Mouse (Mus musculus): ENCODE measurements around the gene Stxbp2. TPM values are rescaled to one million over a fixed set of nuclear protein-coding genes. Genes with fewer than 3 reads are reported as not detected.

Stxbp2 gene
- polyA plus RNA-seq, 1 experiment: 29.7 TPM

DNA sequence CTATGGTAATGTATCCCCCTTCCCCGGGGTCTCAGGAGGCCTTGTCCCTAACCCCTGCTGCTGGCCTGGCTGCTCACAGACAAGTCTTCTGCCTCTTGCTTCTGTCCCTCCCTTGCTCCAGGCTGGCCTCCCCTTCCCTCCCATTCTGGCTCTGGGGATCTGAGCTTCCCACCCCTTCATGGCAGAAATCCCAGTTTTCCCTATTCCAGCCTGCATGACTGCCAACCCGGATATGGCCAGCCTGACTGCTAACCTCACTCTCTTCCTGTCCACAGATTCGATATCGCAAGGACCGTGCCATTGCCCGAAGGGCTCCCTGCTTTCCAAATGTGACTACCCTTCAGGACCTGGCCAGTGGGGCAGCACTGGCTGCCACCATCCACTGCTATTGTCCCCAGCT, 30.4 kb upstream of the Stxbp2 start:
- TF ChIP-seq CTCF (IDR thresholded peaks at IDR 0.05; ENCODE audit: borderline replicate concordance, insufficient read depth, low read length) (no peak), POLR2A (IDR thresholded peaks at IDR 0.05; ENCODE audit: low read depth, low read length) (no peak)
- Histone ChIP-seq H3K4me1 (ENCODE audit: control insufficient read depth, insufficient read depth, low read length) (no peaks in the 10 kb centered on the region), H3K27ac (ENCODE audit: insufficient read depth, low read length) (no peak overlapping the region), H3K4me3 (ENCODE audit: insufficient read depth, low read length) (no peak overlapping the region)

DNA sequence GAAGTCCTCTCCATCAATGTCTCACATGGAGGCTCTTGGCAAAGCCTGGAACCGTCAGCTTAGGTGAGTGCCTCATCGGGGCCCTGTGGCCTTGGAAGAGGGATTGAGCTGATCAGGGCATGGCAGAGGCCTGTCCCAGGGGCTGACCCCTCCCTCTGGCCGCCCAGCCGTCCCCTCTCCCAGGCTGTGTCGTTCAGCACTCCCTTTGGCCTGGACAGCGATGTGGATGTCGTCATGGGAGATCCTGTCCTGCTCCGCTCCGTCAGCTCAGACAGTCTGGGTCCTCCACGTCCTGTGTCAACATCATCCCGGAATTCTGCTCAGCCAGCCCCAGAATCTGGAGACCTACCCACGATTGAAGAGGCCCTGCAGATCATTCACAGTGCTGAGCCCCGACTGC, 27.3 kb upstream of the Stxbp2 start:
- Histone ChIP-seq H3K4me1 (ENCODE audit: control insufficient read depth, insufficient read depth, low read length) (no peaks in the 10 kb centered on the region), H3K4me3 (ENCODE audit: insufficient read depth, low read length) (no peak overlapping the region), H3K27ac (ENCODE audit: insufficient read depth, low read length) (no peak overlapping the region)
- TF ChIP-seq CTCF (IDR thresholded peaks at IDR 0.05; ENCODE audit: borderline replicate concordance, insufficient read depth, low read length): no peak
- no peak for TF ChIP-seq POLR2A (IDR thresholded peaks at IDR 0.05; ENCODE audit: low read depth, low read length)

DNA sequence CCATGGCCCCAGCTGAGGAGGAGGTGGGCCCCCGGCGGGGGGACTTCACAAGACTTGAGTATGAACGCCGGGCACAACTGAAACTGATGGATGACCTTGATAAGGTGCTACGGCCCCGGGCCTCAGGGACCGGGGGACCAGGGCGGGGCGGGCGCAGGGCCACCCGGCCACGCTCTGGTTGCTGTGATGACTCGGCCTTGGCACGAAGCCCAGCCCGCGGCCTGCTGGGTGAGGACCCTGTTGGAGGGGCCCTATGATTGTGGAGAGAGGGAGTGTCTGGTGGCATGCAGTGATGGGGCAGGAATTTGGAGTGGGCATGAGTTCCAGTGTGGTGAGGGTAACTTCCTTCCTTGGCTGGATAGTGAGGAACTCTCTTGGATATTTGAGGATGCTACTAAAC, 24.2 kb upstream of the Stxbp2 start:
- no peak overlapping the region for H3K4me3 ChIP-seq (ENCODE audit: insufficient read depth, low read length)

DNA sequence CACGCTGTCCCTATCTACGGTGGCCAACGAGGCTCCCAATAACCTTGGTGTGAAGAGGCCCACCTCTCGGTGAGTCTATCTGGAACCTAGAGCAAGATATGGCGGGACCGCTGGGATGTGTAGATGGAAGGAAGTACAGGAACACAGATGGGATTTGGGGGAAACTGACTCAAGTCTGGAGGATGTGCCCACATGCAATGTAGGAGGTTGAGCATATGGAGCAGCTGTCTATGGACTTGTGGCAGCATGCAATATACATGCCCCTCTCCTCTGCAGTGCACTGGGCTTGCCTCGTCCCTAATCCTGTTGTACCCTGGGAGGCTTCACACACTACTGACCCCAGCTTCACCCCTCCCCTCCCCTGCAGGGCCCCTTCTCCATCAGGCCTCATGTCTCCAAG, 22.9 kb upstream of the Stxbp2 start:
- TF ChIP-seq CTCF (IDR thresholded peaks at IDR 0.05; ENCODE audit: borderline replicate concordance, insufficient read depth, low read length) (no peak), POLR2A (IDR thresholded peaks at IDR 0.05; ENCODE audit: low read depth, low read length) (no peak)
- H3K4me1 ChIP-seq (ENCODE audit: control insufficient read depth, insufficient read depth, low read length): no peaks in the 10 kb centered on the region
- no peak overlapping the region for H3K27ac ChIP-seq (ENCODE audit: insufficient read depth, low read length)
- no peak overlapping the region for H3K4me3 ChIP-seq (ENCODE audit: insufficient read depth, low read length)

More for the DNA sequence above, 24.2 kb upstream of the Stxbp2 start:
- Histone ChIP-seq H3K4me1 (ENCODE audit: control insufficient read depth, insufficient read depth, low read length) (no peaks in the 10 kb centered on the region), H3K27ac (ENCODE audit: insufficient read depth, low read length) (no peak overlapping the region)
- no peak for TF ChIP-seq POLR2A (IDR thresholded peaks at IDR 0.05; ENCODE audit: low read depth, low read length)
- TF ChIP-seq CTCF (IDR thresholded peaks at IDR 0.05; ENCODE audit: borderline replicate concordance, insufficient read depth, low read length): no peak

GRCm38 (mm10) chr8:3609046-3609815, 21.5 kb upstream of the Stxbp2 start:
- TF ChIP-seq POLR2A (IDR thresholded peaks at IDR 0.05; ENCODE audit: low read depth, low read length) (no peak), CTCF (IDR thresholded peaks at IDR 0.05; ENCODE audit: borderline replicate concordance, insufficient read depth, low read length) (no peak)
- H3K4me1 ChIP-seq (ENCODE audit: control insufficient read depth, insufficient read depth, low read length): no peaks in the 10 kb centered on the region
- no peak overlapping the region for H3K27ac ChIP-seq (ENCODE audit: insufficient read depth, low read length)
- no peak overlapping the region for H3K4me3 ChIP-seq (ENCODE audit: insufficient read depth, low read length)

DNA sequence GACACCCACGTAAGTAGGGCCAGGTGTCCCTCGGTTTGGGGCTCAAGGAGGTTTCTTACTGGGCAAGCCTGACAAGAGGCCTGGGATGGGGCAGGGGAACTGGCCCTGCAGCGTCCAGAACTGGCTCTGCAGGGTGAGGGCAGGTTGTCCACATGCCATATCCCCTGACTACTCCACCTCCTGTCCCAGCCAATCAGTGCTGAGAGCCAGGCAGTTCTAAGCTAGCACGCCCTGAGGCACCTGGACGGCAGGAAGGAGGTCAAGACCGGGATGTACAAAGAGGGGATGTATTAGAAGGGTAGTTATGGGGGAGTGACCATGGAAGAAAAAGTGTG, 21.0 kb upstream of the Stxbp2 start:
- H3K4me1 ChIP-seq (ENCODE audit: control insufficient read depth, insufficient read depth, low read length): no peaks in the 10 kb centered on the region
- H3K4me3 ChIP-seq (ENCODE audit: insufficient read depth, low read length): no peak overlapping the region
- H3K27ac ChIP-seq (ENCODE audit: insufficient read depth, low read length): no peak overlapping the region
- TF ChIP-seq POLR2A (IDR thresholded peaks at IDR 0.05; ENCODE audit: low read depth, low read length): no peak
- no peak for TF ChIP-seq CTCF (IDR thresholded peaks at IDR 0.05; ENCODE audit: borderline replicate concordance, insufficient read depth, low read length)

DNA sequence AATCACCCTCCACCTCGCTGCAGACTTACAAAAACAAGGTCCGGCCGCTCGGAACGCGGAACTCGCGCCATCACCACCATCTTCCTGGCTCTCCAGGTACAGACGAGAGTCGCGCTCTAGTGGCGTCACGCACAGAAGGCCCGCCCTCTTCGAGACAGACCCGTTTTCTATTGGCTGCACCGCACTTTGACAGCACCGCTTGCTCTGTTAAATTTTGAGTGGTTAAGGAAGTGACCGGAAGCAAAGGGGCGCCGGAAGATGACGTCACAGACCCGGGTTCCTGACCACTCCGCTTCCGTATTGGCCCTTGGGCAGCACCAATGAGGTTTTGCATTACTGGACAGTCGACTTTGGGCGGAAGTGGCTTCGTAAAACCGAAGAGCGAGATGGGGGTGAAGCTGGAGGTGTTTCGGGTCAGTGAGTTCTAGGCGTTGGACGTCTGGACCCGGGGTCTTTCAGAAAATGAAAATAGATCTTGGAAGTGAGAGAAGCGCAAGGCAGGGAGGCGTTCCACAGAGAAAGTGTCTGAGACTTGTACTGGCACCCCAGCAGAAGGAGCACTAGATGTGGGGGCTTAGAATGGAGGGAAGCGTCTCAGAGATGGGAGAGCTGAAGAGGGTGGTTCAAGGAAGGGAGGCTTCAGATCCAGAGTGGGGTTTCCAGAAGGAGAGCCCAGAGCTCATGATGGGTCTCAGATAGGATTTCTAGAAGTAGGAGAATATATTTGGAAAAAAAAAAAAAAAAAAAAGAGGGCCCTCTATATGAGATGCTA, 9.4 kb upstream of the Stxbp2 start, which contains the start of the genes Xab2 and Pet100:
Gene Xab2, minus strand, starts transcription at position 118 of the 772 bp plus-strand sequence.
Gene Pet100, plus strand, starts transcription at position 350 of the 772 bp plus-strand sequence.
- Histone ChIP-seq H3K4me1 (ENCODE audit: control insufficient read depth, insufficient read depth, low read length) (no peaks in the 10 kb centered on the region), H3K4me3 (ENCODE audit: insufficient read depth, low read length) (peak within 1 kb of the TSS; percentile 97), H3K27ac (ENCODE audit: insufficient read depth, low read length) (no peak within 1 kb of the TSS)
- TF ChIP-seq POLR2A (IDR thresholded peaks at IDR 0.05; ENCODE audit: low read depth, low read length) (peak; percentile 50), CTCF (IDR thresholded peaks at IDR 0.05; ENCODE audit: borderline replicate concordance, insufficient read depth, low read length) (no peak)

DNA sequence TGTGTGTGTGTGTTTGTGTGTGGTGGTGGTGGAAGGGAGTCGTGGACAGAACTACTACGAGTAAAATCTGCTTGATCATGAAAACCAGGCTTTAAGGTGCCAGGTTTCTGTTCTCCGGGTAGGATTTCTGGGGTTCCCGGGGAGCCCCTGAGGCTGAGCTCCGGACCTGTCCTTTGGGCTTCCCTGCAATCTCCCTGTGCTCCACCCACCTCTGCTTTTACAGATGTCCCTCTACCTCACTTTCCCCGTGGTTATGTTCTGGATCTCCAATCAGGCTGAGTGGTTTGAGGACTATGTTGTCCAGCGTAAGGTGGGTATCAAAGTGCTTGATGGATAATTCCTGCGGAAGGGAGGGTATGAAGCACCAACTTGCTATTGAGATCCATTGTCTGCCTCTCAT, 8.6 kb upstream of the Stxbp2 start:
- H3K27ac ChIP-seq (ENCODE audit: insufficient read depth, low read length): no peak overlapping the region
- no peaks in the 10 kb centered on the region for H3K4me1 ChIP-seq (ENCODE audit: control insufficient read depth, insufficient read depth, low read length)
- H3K4me3 ChIP-seq (ENCODE audit: insufficient read depth, low read length): peak overlapping the region; percentile 89
- no peak for TF ChIP-seq POLR2A (IDR thresholded peaks at IDR 0.05; ENCODE audit: low read depth, low read length)
- no peak for TF ChIP-seq CTCF (IDR thresholded peaks at IDR 0.05; ENCODE audit: borderline replicate concordance, insufficient read depth, low read length)

DNA sequence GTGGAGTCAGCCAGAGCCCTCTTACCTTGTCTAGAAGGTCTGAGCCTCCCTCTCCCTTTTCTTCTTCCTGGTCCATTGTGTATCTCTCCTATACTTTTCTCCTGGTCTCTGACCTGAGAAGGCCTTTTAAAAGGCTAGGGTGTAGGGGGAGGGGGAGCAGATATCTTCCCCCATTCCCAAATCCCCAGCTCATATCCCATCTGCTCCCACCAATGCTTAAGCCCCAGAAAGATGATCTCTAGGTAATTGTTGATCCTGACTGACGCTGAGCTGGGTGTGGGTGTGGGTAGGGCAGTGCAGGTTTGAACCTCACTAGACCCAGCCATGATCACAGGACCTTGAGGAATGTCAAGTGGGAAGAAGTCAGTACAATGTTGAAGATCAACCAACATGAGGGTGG, 5.3 kb upstream of the Stxbp2 start, which contains the start of gene Pcp2:
Gene Pcp2, minus strand, starts transcription at position 101 of the 400 bp plus-strand sequence.
- H3K4me3 ChIP-seq (ENCODE audit: insufficient read depth, low read length): no peak within 1 kb of the TSS
- no peaks in the 10 kb centered on the region for H3K4me1 ChIP-seq (ENCODE audit: control insufficient read depth, insufficient read depth, low read length)
- TF ChIP-seq CTCF (IDR thresholded peaks at IDR 0.05; ENCODE audit: borderline replicate concordance, insufficient read depth, low read length): no peak
- TF ChIP-seq POLR2A (IDR thresholded peaks at IDR 0.05; ENCODE audit: low read depth, low read length): no peak
- H3K27ac ChIP-seq (ENCODE audit: insufficient read depth, low read length): no peak within 1 kb of the TSS

- no peak for TF ChIP-seq CTCF (IDR thresholded peaks at IDR 0.05; ENCODE audit: borderline replicate concordance, insufficient read depth, low read length)
- TF ChIP-seq POLR2A (IDR thresholded peaks at IDR 0.05; ENCODE audit: low read depth, low read length): no peak
- Histone ChIP-seq H3K4me1 (ENCODE audit: control insufficient read depth, insufficient read depth, low read length) (no peaks in the 10 kb centered on the region), H3K27ac (ENCODE audit: insufficient read depth, low read length) (no peak overlapping the region), H3K4me3 (ENCODE audit: insufficient read depth, low read length) (no peak overlapping the region)
These were observed 3.8 kb upstream of the Stxbp2 start for GRCm38 (mm10) chr8:3626971-3627370.

Data from embryonic fibroblast, embryonic 13.5 days (primary cell).